Mouse (Mus musculus): ENCODE measurements around the gene H3f3b. TPM values are rescaled to one million over a fixed set of nuclear protein-coding genes. Genes with fewer than 3 reads are reported as not detected.

Gene H3f3b
- polyA plus RNA-seq, 1 experiment from 2014 or later: 1,985 TPM

DNA sequence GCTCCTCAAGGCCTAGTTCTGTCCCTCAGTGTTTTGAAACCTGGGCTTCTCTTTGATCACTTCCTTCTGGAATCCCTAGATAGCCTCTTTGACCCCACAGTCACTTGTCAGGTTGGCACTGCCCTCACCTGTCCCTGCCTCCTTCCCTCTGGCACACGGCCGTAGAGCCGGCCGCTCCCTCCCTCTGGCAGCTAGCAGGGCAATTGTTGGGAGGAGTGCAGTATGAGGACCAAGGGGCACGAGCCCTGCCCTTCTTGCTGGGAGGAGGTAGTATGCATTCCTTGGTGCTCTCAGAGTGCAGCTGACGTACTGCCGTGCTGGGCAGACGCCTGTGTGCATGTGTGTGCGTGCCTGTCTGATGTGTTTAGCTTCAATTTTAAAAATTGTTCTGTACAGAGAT, 32.8 kb upstream of the H3f3b start:
- H3K36me3 ChIP-seq: peaks cover 76% of the 10 kb centered on the region
- WGBS: 88% methylated on average over 9 of the region's 9 CpGs

DNA sequence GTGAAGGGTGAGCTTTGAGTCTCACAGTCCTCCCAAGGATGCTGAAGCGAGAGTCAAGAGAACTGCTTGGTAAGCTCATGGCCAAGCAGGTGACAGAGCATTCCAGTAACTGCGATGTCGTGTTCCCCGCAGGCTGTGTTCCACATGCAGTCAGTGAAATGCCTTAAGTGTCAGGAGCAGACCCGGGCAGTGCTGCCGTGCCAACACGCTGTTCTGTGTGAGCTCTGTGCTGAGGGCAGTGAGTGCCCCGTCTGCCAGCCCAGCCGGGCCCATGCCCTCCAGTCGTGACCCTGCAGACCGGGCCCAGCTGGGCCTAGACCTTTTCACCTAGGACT, 31.9 kb upstream of the H3f3b start:
- H3K9me3 ChIP-seq (replicated peaks): no peaks in the 10 kb centered on the region
- no peak overlapping the region for H3K4me3 ChIP-seq
- 95% methylated on average over 11 of the region's 11 CpGs for WGBS
- H3K27me3 ChIP-seq (ENCODE audit: low read depth, poor library complexity, severe bottlenecking): no peaks in the 10 kb centered on the region
- peaks cover 86% of the 10 kb centered on the region for H3K36me3 ChIP-seq
- 0 out of 2 replicates have a peak, but pooled peaks cover 2% of the 10 kb centered on the region for H3K4me1 ChIP-seq
- no peak for DNase-seq (ENCODE audit: low spot score)
- H3K27ac ChIP-seq: no peak overlapping the region

More for the DNA sequence above, 32.8 kb upstream of the H3f3b start:
- no peaks in the 10 kb centered on the region for H3K27me3 ChIP-seq (ENCODE audit: low read depth, poor library complexity, severe bottlenecking)
- no peaks in the 10 kb centered on the region for H3K9me3 ChIP-seq (replicated peaks)
- no peak for DNase-seq (ENCODE audit: low spot score)
- H3K4me1 ChIP-seq: 0 out of 2 replicates have a peak, but pooled peaks cover 2% of the 10 kb centered on the region
- no peak overlapping the region for H3K4me3 ChIP-seq
- no peak overlapping the region for H3K27ac ChIP-seq

DNA sequence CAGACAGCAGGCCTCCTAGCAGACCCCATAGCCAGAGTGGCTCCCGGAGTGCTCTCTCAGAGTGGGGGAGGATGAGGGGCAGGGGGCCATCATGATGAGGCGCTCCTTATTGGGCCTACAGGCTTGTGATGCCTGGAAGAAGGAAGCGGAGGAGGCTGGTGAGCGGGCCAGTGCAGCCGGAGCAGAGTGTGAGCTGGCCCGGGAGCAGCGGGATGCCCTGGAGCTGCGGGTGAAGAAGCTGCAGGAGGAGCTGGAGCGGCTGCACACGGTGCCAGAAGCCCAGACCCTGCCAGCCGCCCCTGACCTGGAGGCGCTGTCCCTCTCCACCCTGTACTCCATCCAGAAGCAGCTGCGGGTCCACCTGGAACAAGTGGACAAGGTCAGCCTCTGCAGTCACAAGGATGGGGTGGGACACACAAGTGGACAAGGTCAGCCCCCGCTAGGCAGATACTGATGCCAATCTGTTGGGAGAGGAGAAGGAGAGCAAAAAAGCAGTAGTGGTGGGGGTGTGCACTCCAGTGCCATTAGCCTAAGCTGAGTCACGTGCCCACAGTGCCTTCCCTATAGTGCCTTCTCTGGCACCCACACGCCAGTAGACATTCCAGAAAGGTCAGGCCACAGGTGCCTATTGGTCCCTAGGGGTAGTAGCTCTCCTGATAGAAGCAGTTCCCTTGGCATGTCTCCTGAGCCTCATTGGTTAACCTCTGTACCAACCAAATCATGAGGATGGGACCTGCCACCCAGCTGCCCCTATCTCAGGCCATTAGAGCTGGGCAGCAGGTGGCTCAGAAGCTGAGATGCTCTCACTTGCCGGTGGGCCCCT, 31.3 kb upstream of the H3f3b start:
- Histone ChIP-seq H3K27me3 (ENCODE audit: low read depth, poor library complexity, severe bottlenecking) (no peaks in the 10 kb centered on the region), H3K9me3 (replicated peaks) (no peaks in the 10 kb centered on the region), H3K36me3 (peaks cover 92% of the 10 kb centered on the region), H3K4me3 (no peak overlapping the region), H3K4me1 (0 out of 2 replicates have a peak, but pooled peaks cover 2% of the 10 kb centered on the region), H3K27ac (no peak overlapping the region)
- DNase-seq (ENCODE audit: low spot score): no peak
- WGBS: 93% methylated on average over 17 of the region's 17 CpGs

DNA sequence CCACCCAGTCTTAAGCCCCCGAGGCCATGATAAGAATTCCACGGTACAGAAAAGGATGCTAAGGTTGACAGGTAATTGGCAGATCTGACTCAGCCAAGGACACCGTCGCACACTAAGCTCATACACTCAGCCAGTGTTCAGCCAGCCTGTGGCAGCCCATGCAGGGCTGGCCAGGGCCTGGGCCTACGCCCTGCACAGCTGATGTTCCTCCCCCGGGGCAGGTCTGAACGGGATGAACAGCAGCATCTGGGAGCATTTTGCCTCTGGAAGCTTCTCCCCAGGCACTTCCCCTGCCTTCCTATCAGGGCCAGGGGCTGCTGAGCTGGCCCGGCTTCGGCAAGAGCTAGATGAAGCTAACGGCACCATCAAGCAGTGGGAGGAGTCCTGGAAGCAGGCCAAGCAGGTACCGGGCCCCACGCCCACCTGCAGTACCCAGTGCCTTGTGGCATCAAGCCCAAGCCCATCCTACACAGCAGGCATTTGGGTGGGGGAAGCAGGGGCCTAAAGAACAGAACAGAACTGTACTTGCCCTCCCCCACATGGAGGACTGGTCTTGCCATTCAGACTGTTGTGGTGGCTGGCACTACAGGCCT, 30.4 kb upstream of the H3f3b start:
- H3K9me3 ChIP-seq (replicated peaks): no peaks in the 10 kb centered on the region
- H3K4me3 ChIP-seq: no peak overlapping the region
- no peak overlapping the region for H3K27ac ChIP-seq
- 87% methylated on average over 12 of the region's 12 CpGs for WGBS
- H3K36me3 ChIP-seq: peaks cover 100% of the 10 kb centered on the region
- no peak for DNase-seq (ENCODE audit: low spot score)
- H3K27me3 ChIP-seq (ENCODE audit: low read depth, poor library complexity, severe bottlenecking): no peaks in the 10 kb centered on the region
- 0 out of 2 replicates have a peak, but pooled peaks cover 2% of the 10 kb centered on the region for H3K4me1 ChIP-seq

DNA sequence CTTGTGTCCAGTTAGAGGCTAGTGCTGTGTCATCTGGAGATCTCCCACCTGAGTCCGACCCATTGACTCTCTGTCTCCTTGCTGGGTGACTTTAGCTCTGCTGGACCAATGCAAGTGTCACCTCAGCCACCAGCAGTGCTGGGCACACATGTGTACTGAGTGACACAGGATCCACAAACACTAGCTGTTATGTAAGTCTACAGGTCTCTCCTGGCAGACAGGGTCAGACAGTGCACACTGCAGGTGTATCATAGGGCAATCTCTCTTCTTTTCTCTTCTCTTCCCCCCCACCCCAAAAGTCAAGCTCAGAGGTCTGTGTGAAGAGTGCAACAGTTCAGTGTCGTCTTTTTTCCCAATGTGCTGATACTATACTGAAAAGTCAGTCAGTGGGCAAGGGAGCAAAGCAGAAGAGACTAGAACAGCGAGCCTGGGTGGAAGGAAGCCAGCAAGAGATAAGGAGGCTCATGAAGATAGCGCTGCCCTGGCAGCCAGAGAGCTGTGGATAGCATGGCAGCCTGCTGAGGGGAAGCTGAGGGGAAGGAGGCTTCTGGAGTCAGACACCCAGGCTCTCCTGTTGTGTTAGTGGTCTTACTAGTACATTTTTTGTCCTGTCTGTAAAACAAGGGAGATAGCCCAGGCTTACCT, 29.6 kb upstream of the H3f3b start:
- Histone ChIP-seq H3K27me3 (ENCODE audit: low read depth, poor library complexity, severe bottlenecking) (no peaks in the 10 kb centered on the region), H3K27ac (no peak overlapping the region), H3K4me3 (no peak overlapping the region), H3K36me3 (peaks cover 100% of the 10 kb centered on the region), H3K9me3 (replicated peaks) (no peaks in the 10 kb centered on the region), H3K4me1 (0 out of 2 replicates have a peak, but pooled peaks cover 2% of the 10 kb centered on the region)
- no peak for DNase-seq (ENCODE audit: low spot score)
- 88% methylated on average over 4 of the region's 4 CpGs for WGBS

DNA sequence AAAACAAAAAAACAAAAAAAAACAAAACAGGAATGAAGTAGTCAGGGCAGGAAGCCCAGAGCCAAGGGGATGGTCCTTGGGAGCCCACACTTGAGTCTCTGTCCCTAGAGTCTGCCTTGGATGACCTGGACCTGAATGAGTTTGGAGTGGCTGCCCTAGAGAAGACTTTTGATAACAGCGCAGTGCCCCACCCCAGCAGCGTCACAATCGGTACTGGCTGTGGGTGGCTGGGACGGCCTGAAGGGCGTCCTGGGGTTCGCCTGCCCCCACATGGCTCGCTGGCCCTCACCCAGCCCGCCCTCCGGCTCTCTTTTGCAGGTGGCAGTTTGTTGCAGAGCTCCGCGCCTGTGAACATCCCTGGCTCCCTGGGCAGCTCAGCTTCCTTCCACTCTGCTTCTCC, 28.1 kb upstream of the H3f3b start:
- WGBS: 94% methylated on average over 11 of the region's 11 CpGs
- peaks cover 100% of the 10 kb centered on the region for H3K36me3 ChIP-seq
- no peaks in the 10 kb centered on the region for H3K27me3 ChIP-seq (ENCODE audit: low read depth, poor library complexity, severe bottlenecking)
- 0 out of 2 replicates have a peak, but pooled peaks cover 2% of the 10 kb centered on the region for H3K4me1 ChIP-seq
- no peaks in the 10 kb centered on the region for H3K9me3 ChIP-seq (replicated peaks)
- DNase-seq (ENCODE audit: low spot score): no peak
- no peak overlapping the region for H3K27ac ChIP-seq
- no peak overlapping the region for H3K4me3 ChIP-seq

DNA sequence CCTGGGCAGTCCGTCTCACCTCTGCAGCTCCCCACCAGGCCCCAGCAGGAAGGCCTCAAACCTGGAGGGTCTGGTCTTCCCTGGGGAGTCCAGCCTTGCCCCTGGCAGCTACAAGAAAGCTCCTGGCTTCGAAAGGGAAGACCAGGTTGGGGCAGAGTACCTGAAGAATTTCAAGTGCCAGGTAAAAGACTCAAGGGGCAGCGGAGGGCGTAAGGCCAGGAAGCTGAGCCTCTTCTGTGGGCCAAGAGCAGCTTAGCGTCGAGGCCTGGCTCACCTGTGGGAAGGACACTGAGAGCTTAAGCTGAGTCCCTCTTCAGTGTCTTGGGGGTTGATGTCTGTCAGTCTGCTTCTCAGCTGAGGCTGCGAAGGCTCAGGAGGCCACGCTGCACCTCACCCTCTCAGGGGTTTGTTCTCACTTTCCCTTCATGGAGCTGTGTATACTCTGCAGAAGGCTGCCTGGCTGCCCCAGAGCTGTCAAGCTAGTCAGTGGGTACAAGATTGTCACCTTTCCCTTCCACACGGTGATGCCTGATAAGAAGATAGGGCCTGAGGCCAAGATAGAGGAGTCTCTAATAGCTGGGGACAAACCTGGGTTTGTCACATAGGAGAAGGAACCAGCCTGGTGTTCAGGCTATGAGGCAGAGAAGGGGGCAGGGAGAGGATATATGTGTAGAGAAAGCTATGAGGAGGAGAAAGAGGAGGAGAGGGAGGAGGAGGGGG, 25.9 kb upstream of the H3f3b start:
- WGBS: 98% methylated on average over 9 of the region's 9 CpGs
- no peak for DNase-seq (ENCODE audit: low spot score)
- H3K27me3 ChIP-seq (ENCODE audit: low read depth, poor library complexity, severe bottlenecking): no peaks in the 10 kb centered on the region
- no peak overlapping the region for H3K4me3 ChIP-seq
- peaks cover 100% of the 10 kb centered on the region for H3K36me3 ChIP-seq
- H3K4me1 ChIP-seq: no peaks in the 10 kb centered on the region
- H3K9me3 ChIP-seq (replicated peaks): no peaks in the 10 kb centered on the region
- H3K27ac ChIP-seq: no peak overlapping the region

DNA sequence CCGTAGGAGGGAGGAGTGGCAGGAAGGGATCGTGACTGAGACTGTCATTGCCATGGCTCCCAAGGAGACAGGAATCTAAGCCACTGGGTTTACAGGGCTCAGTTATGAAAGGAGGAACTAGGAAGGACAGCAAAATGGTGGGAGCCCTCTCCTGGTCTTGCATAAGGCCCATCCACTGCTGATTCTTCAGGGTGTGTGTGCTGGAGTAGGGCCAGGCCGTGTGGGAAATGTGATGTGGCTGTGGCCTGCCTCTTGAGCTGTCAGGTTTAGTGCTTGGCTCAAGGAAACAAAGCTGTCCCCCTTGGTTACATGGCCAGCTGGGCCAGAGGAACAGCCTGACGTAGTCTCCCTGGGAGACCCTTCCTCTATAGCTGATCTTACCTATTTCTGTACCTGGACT, 22.4 kb upstream of the H3f3b start:
- 94% methylated on average over 4 of the region's 4 CpGs for WGBS
- no peaks in the 10 kb centered on the region for H3K4me1 ChIP-seq
- H3K27me3 ChIP-seq (ENCODE audit: low read depth, poor library complexity, severe bottlenecking): no peaks in the 10 kb centered on the region
- H3K9me3 ChIP-seq (replicated peaks): no peaks in the 10 kb centered on the region
- H3K4me3 ChIP-seq: no peak overlapping the region
- H3K36me3 ChIP-seq: peaks cover 100% of the 10 kb centered on the region
- no peak for DNase-seq (ENCODE audit: low spot score)
- no peak overlapping the region for H3K27ac ChIP-seq

DNA sequence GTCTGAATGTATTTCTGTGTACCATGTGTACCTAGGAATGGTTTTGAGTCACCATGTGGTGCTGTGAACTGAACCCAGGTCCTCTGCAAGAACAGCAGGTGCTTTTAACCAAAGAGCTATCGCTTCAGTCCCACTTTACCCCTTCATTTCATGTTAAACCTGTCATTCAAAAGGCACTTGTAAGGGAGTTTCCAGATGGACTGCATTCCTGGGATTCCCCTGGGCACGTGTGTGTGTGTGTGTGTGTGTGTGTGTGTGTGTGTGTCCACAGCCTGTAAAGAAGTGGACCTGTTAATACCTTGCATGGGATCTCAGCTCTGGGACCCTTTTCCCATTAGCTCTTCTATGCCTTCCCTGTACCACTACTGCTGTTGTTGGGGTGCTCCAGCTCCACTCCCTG, 21.8 kb upstream of the H3f3b start:
- no peaks in the 10 kb centered on the region for H3K9me3 ChIP-seq (replicated peaks)
- H3K27ac ChIP-seq: no peak overlapping the region
- no peak for DNase-seq (ENCODE audit: low spot score)
- 86% methylated on average over 2 of the region's 2 CpGs for WGBS
- H3K4me3 ChIP-seq: no peak overlapping the region
- no peaks in the 10 kb centered on the region for H3K4me1 ChIP-seq
- H3K27me3 ChIP-seq (ENCODE audit: low read depth, poor library complexity, severe bottlenecking): no peaks in the 10 kb centered on the region
- peaks cover 100% of the 10 kb centered on the region for H3K36me3 ChIP-seq

DNA sequence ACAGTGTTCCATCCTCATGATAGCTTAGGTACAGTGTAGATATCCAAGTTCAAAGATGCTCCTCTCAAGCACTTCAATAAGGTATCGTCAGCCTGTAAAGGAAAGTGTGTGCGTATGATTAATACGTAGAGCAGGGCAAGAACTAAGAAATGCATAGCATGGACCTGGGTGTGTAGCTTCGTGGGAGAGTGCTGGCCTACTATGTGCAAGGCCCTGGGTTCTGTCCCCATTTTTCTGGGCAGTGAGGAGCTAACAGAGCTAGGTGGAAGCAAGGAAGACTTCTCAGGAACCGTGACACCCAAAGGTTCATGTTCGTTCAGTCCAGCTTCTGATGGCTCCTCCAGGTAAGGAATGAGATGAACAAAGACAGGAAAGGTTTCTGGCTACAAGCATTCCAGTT, 17.4 kb upstream of the H3f3b start:
- Histone ChIP-seq H3K36me3 (peaks cover 98% of the 10 kb centered on the region), H3K27me3 (ENCODE audit: low read depth, poor library complexity, severe bottlenecking) (no peaks in the 10 kb centered on the region), H3K4me3 (no peak overlapping the region), H3K4me1 (no peaks in the 10 kb centered on the region), H3K9me3 (replicated peaks) (no peaks in the 10 kb centered on the region), H3K27ac (no peak overlapping the region)
- 96% methylated on average over 6 of the region's 6 CpGs for whole genome bisulfite sequencing
- no peak for DNase-seq (ENCODE audit: low spot score)

DNA sequence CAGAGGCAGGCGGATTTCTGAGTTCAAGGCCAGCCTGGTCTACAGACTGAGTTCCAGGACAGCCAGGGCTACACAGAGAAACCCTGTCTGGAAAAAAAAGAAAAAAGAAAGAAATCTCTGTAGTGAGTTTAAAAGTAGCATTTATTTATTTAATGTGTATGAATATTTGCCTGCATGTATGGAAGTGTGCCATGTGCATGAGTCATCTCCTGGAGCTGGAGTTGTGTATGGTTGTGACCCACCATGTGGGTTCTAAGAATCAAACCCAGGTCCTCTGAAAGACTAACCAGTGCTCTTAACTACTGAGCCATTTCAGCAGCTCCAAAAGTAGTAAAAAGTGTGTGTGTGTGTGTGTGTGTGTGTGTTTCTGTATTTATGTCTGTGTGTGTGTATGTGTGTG, 15.5 kb upstream of the H3f3b start:
- Histone ChIP-seq H3K36me3 (peaks cover 97% of the 10 kb centered on the region), H3K27ac (no peak overlapping the region), H3K4me3 (no peak overlapping the region), H3K4me1 (no peaks in the 10 kb centered on the region), H3K9me3 (replicated peaks) (no peaks in the 10 kb centered on the region), H3K27me3 (ENCODE audit: low read depth, poor library complexity, severe bottlenecking) (no peaks in the 10 kb centered on the region)
- 95% methylated on average over 1 of the region's 1 CpGs for WGBS
- no peak for DNase-seq (ENCODE audit: low spot score)

DNA sequence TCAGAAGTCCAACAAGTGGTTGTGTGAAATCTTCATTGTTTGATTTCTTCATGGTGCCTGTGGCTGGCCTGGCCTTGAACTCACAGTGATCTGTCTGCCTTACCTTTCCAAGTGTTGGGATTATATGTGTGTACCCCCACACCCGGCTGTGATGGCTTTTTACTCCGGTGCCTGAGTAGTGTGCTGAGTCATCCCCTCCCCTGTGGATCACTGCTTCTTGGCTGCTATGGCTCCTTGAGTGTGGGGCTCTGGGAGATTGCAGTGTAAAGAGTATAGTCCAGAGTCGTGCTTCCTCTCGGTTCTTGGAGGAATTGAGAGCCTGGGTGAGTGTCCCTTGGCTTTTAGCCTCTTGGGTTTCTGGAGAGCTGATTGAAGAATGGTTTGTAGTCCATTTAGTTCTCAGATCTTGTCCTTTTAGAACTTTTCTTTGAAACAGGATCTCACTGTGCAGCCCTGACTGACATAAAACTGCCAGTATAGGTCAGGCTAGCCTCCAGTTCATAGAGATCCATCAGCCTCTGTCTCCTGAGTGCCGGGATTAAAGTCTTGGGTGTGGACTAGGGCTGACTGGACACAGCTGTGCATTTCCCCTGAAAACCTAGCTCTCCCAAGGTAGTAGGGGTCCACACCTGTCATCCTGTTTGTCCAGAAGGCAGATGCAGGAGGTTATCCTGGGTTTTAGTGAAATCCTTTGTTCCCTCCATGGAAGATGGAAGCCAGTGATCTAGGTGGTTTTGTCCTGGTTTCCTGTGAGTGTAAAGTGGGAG, 14.8 kb upstream of the H3f3b start:
- Histone ChIP-seq H3K27me3 (ENCODE audit: low read depth, poor library complexity, severe bottlenecking) (no peaks in the 10 kb centered on the region), H3K4me1 (no peaks in the 10 kb centered on the region), H3K9me3 (replicated peaks) (no peaks in the 10 kb centered on the region), H3K4me3 (no peak overlapping the region), H3K27ac (no peak overlapping the region), H3K36me3 (peaks cover 97% of the 10 kb centered on the region)
- DNase-seq (ENCODE audit: low spot score): no peak
- WGBS: 72% methylated on average over 5 of the region's 5 CpGs
